Mouse (Mus musculus): ENCODE results near the gene Rs1. TPM values are rescaled to one million over a fixed set of nuclear protein-coding genes. Genes with fewer than 3 reads are reported as not detected.

The Rs1 gene
- polyA plus RNA-seq (2012; rRNA removed), result not detected in 2 replicates

DNA sequence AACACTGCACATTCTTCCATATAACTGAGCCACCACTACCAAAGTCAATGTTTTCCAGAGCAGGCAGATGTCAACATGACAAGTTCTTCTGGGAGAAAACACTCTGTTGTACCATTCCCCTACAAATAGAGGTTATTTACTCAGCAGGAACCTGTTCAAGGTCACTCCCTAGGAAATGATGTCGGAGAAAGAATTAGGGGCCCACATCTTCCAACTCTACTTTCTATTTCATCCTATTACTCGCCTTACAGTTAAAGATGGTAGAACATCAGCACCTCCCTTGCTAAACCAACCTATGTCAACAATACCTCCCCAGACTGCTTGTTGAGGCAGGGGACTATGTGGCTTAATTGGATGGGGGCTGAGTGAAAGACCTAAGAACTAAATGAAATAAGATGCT is at the start of gene Rs1:
Rs1 (plus strand) TSS at position 301 of the 400 bp plus-strand sequence.

GRCm38 (mm10) chrX:160735650-160736049 is 32.2 kb upstream of the Rs1 start, which contains the start of gene Ppef1:
Gene Ppef1 (minus strand): TSS chrX:160735765.

Other genes starting within 250 kb of the Rs1 start
- gene Ppef1, start 32.2 kb upstream of the Rs1 start, polyA plus RNA-seq (2012; rRNA removed), result not detected in 2 replicates
- gene Gja6, start 139.0 kb downstream of the Rs1 start, polyA plus RNA-seq (2012; rRNA removed), result 0.43 and 0.53 TPM in 2 replicates
- gene Cdkl5, start 226.7 kb downstream of the Rs1 start, polyA plus RNA-seq (2012; rRNA removed), result 0.24 and 0.27 TPM in 2 replicates

Data from liver, embryonic 14 days (tissue).